ENCODE assay signal across 23 mouse cellular contexts in genomic region chr9:99131119-99131518, GRCm38 (mm10). TPM values are rescaled to one million over a fixed set of nuclear protein-coding genes. Genes with fewer than 3 reads are reported as not detected.
DNase-seq lines count a peak whose midpoint lies in the region; ATAC-seq and TF ChIP-seq lines count a peak whose summit lies in the region.
"Had no signal": no experiment of that assay in that cellular context is flagged by ENCODE, and none has a peak within 500 bp of the region (broad histone marks: within the 10 kb centered on the region; RNA-seq: fewer than 3 reads in every experiment).

No protein-coding gene starts in this region.

- H3K4me1 ChIP-seq in liver, embryonic 11.5 days (replicated peaks; ENCODE audit: control insufficient read depth, insufficient read depth, low read length): peaks cover 13% of the 10 kb centered on the region
- H3K4me1 ChIP-seq in liver, postnatal 0 days (ENCODE audit: insufficient read depth): no peaks in the 10 kb centered on the region
- peaks cover 27% of the 10 kb centered on the region for H3K4me1 ChIP-seq in bone marrow macrophage, adult 2 months (ENCODE audit: control insufficient read depth, insufficient read depth, low read length)
- H3K4me1 ChIP-seq in megakaryocyte, embryonic 14.5 days: peaks cover 94% of the 10 kb centered on the region
- H3K4me1 ChIP-seq in stomach, postnatal 0 days (replicated peaks; ENCODE audit: control insufficient read depth, insufficient read depth): no peaks in the 10 kb centered on the region
- no peaks in the 10 kb centered on the region for H3K4me1 ChIP-seq in midbrain, embryonic 11.5 days (ENCODE audit: control insufficient read depth, insufficient read depth, low read length)
- H3K4me1 ChIP-seq: forebrain, embryonic 15.5 days; intestine, embryonic 15.5 days; limb, embryonic 10.5 days had no signal

- H3K27me3 ChIP-seq in liver, embryonic 11.5 days (replicated peaks; ENCODE audit: control insufficient read depth, insufficient read depth, low read length): no peaks in the 10 kb centered on the region
- no peaks in the 10 kb centered on the region for H3K27me3 ChIP-seq in liver, postnatal 0 days (ENCODE audit: insufficient read depth, low read length)
- H3K27me3 ChIP-seq in megakaryocyte, embryonic 14.5 days (replicated peaks): no peaks in the 10 kb centered on the region
- H3K27me3 ChIP-seq in stomach, postnatal 0 days (ENCODE audit: control insufficient read depth, insufficient read depth, low read length): no peaks in the 10 kb centered on the region
- H3K27me3 ChIP-seq in midbrain, embryonic 11.5 days (ENCODE audit: control insufficient read depth, insufficient read depth, low read length): no peaks in the 10 kb centered on the region
- H3K27me3 ChIP-seq: CH12.LX; forebrain, embryonic 15.5 days; intestine, embryonic 15.5 days had no signal

- peak; percentile 58; the same call in 1 of the 2 replicates for ATAC-seq in liver, embryonic 11.5 days (replicated peaks; ENCODE audit: low FRiP score)
- no peak for ATAC-seq in liver, postnatal 0 days
- peak; percentile 42; the same call in 1 of the 2 replicates for ATAC-seq in stomach, postnatal 0 days (ENCODE audit: low FRiP score, low TSS enrichment)
- no peak for ATAC-seq in midbrain, embryonic 11.5 days (ENCODE audit: low FRiP score)
- ATAC-seq: forebrain, embryonic 15.5 days; hindbrain, embryonic 16.5 days; midbrain, embryonic 16.5 days had no signal

- no peak for TF ChIP-seq EP300 in liver, postnatal 0 days (IDR thresholded peaks at IDR 0.05; ENCODE audit: low read depth)
- TF ChIP-seq EP300 in stomach, postnatal 0 days (optimal IDR thresholded peaks at IDR 0.05): no peak

- no peaks in the 10 kb centered on the region for H3K36me3 ChIP-seq in liver, embryonic 11.5 days (ENCODE audit: control insufficient read depth, insufficient read depth, low read length)
- no peaks in the 10 kb centered on the region for H3K36me3 ChIP-seq in liver, postnatal 0 days (replicated peaks; ENCODE audit: insufficient read depth, low read length)
- peaks cover 86% of the 10 kb centered on the region for H3K36me3 ChIP-seq in megakaryocyte, embryonic 14.5 days (replicated peaks; ENCODE audit: low read length)
- no peaks in the 10 kb centered on the region for H3K36me3 ChIP-seq in stomach, postnatal 0 days (ENCODE audit: control insufficient read depth, insufficient read depth, low read length)
- no peaks in the 10 kb centered on the region for H3K36me3 ChIP-seq in midbrain, embryonic 11.5 days (ENCODE audit: control insufficient read depth, insufficient read depth, low read length)
- H3K36me3 ChIP-seq: forebrain, embryonic 15.5 days; intestine, embryonic 15.5 days; limb, embryonic 10.5 days had no signal

- H3K4me2 ChIP-seq in liver, embryonic 11.5 days: no peak overlapping the region
- no peak overlapping the region for H3K4me2 ChIP-seq in liver, postnatal 0 days (ENCODE audit: low read depth, low read length)
- no peak overlapping the region for H3K4me2 ChIP-seq in stomach, postnatal 0 days (replicated peaks; ENCODE audit: low read depth)
- H3K4me2 ChIP-seq in midbrain, embryonic 11.5 days: no peak overlapping the region
- H3K4me2 ChIP-seq: forebrain, embryonic 15.5 days; heart, embryonic 11.5 days; intestine, embryonic 15.5 days had no signal

- no peak for TF ChIP-seq CTCF in liver, postnatal 0 days (IDR thresholded peaks at IDR 0.05; ENCODE audit: low read depth)
- no peak for TF ChIP-seq CTCF in bone marrow macrophage, adult 2 months (IDR thresholded peaks at IDR 0.05; ENCODE audit: low read depth, low read length)
- no peak for TF ChIP-seq CTCF in stomach, postnatal 0 days (IDR thresholded peaks at IDR 0.05; ENCODE audit: low read depth)

- H3K4me3 ChIP-seq in liver, embryonic 11.5 days (ENCODE audit: low read depth, low read length): no peak overlapping the region
- no peak overlapping the region for H3K4me3 ChIP-seq in liver, postnatal 0 days (ENCODE audit: low read depth, low read length)
- H3K4me3 ChIP-seq in bone marrow macrophage, adult 2 months (ENCODE audit: insufficient read depth, low read length): no peak overlapping the region
- peak overlapping the region; percentile 80 for H3K4me3 ChIP-seq in megakaryocyte, embryonic 14.5 days (replicated peaks)
- no peak overlapping the region for H3K4me3 ChIP-seq in stomach, postnatal 0 days (ENCODE audit: low read depth, low read length)
- H3K4me3 ChIP-seq in midbrain, embryonic 11.5 days (ENCODE audit: low read depth, low read length): no peak overlapping the region
- H3K4me3 ChIP-seq: forebrain, embryonic 15.5 days; intestine, embryonic 15.5 days; limb, embryonic 10.5 days had no signal

- no peak for DNase-seq in liver, embryonic 11.5 days (ENCODE audit: low spot score)
- DNase-seq in liver, postnatal 0 days: no peak
- DNase-seq in stomach, postnatal 0 days (ENCODE audit: low spot score): no peak
- DNase-seq in layer of hippocampus, adult 11-12 months (ENCODE audit: low spot score): no peak
- no peak for DNase-seq in midbrain, embryonic 11.5 days (ENCODE audit: low spot score, missing footprints)
- no peak for DNase-seq in right cerebral cortex, postnatal 10 days (ENCODE audit: low spot score in 2 of 2)
- DNase-seq: adrenal gland, postnatal 10 days; cerebellum, adult 2 months; cerebellum, postnatal 36 days; embryo, embryonic 11 days; gastrocnemius, postnatal 10 days; kidney, postnatal 36 days; lung, postnatal 10 days; right cerebral cortex, postnatal 14 days had no signal

- H3K9me3 ChIP-seq in liver, embryonic 11.5 days (ENCODE audit: control insufficient read depth, low read length): no peaks in the 10 kb centered on the region
- H3K9me3 ChIP-seq in liver, postnatal 0 days (ENCODE audit: low read length): no peaks in the 10 kb centered on the region
- H3K9me3 ChIP-seq in megakaryocyte, embryonic 14.5 days: no peaks in the 10 kb centered on the region
- no peaks in the 10 kb centered on the region for H3K9me3 ChIP-seq in stomach, postnatal 0 days (ENCODE audit: control insufficient read depth, low read length)
- no peaks in the 10 kb centered on the region for H3K9me3 ChIP-seq in midbrain, embryonic 11.5 days (ENCODE audit: control insufficient read depth, low read length)
- H3K9me3 ChIP-seq: forebrain, embryonic 15.5 days; intestine, embryonic 15.5 days; limb, embryonic 10.5 days had no signal

- no peak overlapping the region for H3K27ac ChIP-seq in liver, embryonic 11.5 days (ENCODE audit: low read depth, low read length)
- no peak overlapping the region for H3K27ac ChIP-seq in liver, postnatal 0 days (ENCODE audit: low read depth)
- peak overlapping the region; percentile 3; the same call in 1 of the 2 replicates for H3K27ac ChIP-seq in bone marrow macrophage, adult 2 months (ENCODE audit: insufficient read depth, low read depth, low read length)
- peak overlapping the region; percentile 40; the same call in 1 of the 2 replicates for H3K27ac ChIP-seq in stomach, postnatal 0 days (replicated peaks)
- no peak overlapping the region for H3K27ac ChIP-seq in midbrain, embryonic 11.5 days (ENCODE audit: low read depth, low read length)
- H3K27ac ChIP-seq: forebrain, embryonic 15.5 days; intestine, embryonic 15.5 days; limb, embryonic 10.5 days had no signal

- no peak for TF ChIP-seq POLR2A in bone marrow macrophage, adult 2 months (IDR thresholded peaks at IDR 0.05; ENCODE audit: borderline replicate concordance, low read depth, low read length)

- H3K9ac ChIP-seq in liver, embryonic 11.5 days (ENCODE audit: low read depth, low read length): no peak overlapping the region
- H3K9ac ChIP-seq in liver, postnatal 0 days (replicated peaks): no peak overlapping the region
- no peak overlapping the region for H3K9ac ChIP-seq in stomach, postnatal 0 days (ENCODE audit: low read length)
- no peak overlapping the region for H3K9ac ChIP-seq in midbrain, embryonic 11.5 days (ENCODE audit: low read length)
- H3K9ac ChIP-seq: forebrain, embryonic 15.5 days; intestine, embryonic 15.5 days had no signal

- 71% methylated on average over 4 of the region's 4 CpGs for WGBS in liver, embryonic 11.5 days
- WGBS in liver, postnatal 0 days (ENCODE audit: insufficient replicate concordance): 78% methylated on average over 4 of the region's 4 CpGs
- WGBS in stomach, postnatal 0 days: 72% methylated on average over 4 of the region's 4 CpGs
- WGBS in midbrain, embryonic 11.5 days: 91% methylated on average over 4 of the region's 4 CpGs

RNA-seq across cellular contexts. Expression of gene Pik3cb, which starts 9.3 kb away (rescaled TPM):
- 2.9 and 3.5 TPM in 2 replicates for polyA plus RNA-seq in liver, embryonic 11.5 days (2014; fragmentation: Nextera tagmentation; extraction: Ambion mirVana)
- 2.0 and 2.3 TPM in 2 replicates for polyA plus RNA-seq in liver, postnatal 0 days (2015; fragmentation: Nextera tagmentation; extraction: Ambion mirVana)
- polyA plus RNA-seq in bone marrow macrophage, adult 2 months (2012; ENCODE audit: insufficient read depth, insufficient read length, missing spikeins): 13.4 and 15.6 TPM in 2 replicates
- polyA plus RNA-seq in megakaryocyte, embryonic 14.5 days (2012; ENCODE audit: insufficient read depth, low replicate concordance): 0.82 and 1.8 TPM in 2 replicates
- 2.6 and 4.0 TPM in 2 replicates for polyA plus RNA-seq in stomach, postnatal 0 days (2015; fragmentation: Nextera tagmentation; extraction: Ambion mirVana)
- 1.1 and 1.4 TPM in 2 replicates for polyA plus RNA-seq in midbrain, embryonic 11.5 days (2014; fragmentation: Nextera tagmentation; extraction: Ambion mirVana)

Comparison
In these comparisons a context has a peak if more than half of its experiments do, and no peak if none do; other contexts are left out.
1. ATAC-seq: peak in liver, embryonic 11.5 days (single experiment) and stomach, postnatal 0 days (single experiment); none in liver, postnatal 0 days (single experiment) and midbrain, embryonic 11.5 days (single experiment).
2. H3K27ac ChIP-seq: peak in bone marrow macrophage, adult 2 months (single experiment) and stomach, postnatal 0 days (single experiment); none in liver, embryonic 11.5 days (single experiment), liver, postnatal 0 days (single experiment) and midbrain, embryonic 11.5 days (single experiment).